Mouse (Mus musculus): ENCODE measurements around the gene Glrx5. TPM values are rescaled to one million over a fixed set of nuclear protein-coding genes. Genes with fewer than 3 reads are reported as not detected.

The Glrx5 gene
- polyA plus RNA-seq, 1 experiment from 2014 or later: 148 TPM

DNA sequence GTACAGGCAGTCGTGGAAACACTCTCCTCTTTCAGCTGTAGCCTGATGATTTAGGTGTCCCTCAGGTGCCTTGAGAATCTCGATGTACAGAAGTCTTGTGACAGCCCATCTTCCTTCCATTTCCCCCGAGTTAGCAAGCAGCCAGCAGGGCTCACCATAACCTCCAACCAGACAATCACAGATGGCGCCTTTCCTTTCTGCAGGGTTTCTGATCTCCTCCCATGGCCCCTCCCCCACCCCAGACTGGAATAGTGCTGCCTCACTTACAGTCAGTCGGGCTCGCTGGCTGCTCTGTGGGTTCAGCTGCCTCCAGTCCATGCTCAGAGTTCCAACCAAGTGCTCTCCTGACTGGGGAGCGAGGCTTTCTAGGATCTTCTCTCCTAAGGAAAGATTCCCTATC, 10.3 kb upstream of the Glrx5 start:
- H3K4me1 ChIP-seq: peaks cover 10% of the 10 kb centered on the region
- ATAC-seq: no peak
- H3K27me3 ChIP-seq: no peaks in the 10 kb centered on the region
- no peaks in the 10 kb centered on the region for H3K36me3 ChIP-seq (ENCODE audit: poor library complexity, severe bottlenecking)
- whole genome bisulfite sequencing: 68% methylated on average over 7 of the region's 7 CpGs
- no peak overlapping the region for H3K27ac ChIP-seq
- H3K4me3 ChIP-seq: no peak overlapping the region
- H3K9ac ChIP-seq: no peak overlapping the region
- H3K4me2 ChIP-seq: no peak overlapping the region
- H3K9me3 ChIP-seq (replicated peaks): peaks cover 18% of the 10 kb centered on the region

DNA sequence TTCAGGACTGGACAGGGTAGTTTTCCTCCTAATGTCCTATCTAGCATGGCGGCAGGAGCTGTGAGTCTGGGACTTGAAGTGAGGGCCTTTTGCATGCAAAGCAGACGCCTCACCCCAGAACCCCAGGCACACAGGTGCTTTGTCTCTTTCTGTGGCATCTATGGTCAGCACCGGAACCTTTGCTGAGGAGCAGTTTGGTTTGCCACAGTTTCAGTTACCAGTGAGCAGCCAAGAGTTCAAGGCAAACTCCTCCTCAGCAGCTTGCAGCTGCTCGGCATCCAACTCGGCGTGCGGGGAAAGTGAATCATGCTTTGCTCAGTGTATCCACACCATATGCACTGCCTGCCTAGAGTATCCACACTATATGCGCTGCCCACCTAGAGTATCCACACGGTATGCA, 9.7 kb upstream of the Glrx5 start:
- Histone ChIP-seq H3K9ac (no peak overlapping the region), H3K27me3 (no peaks in the 10 kb centered on the region)
- 94% methylated on average over 9 of the region's 9 CpGs for WGBS

GRCm38 (mm10) chr12:105025271-105025946, 7.1 kb upstream of the Glrx5 start:
- ATAC-seq: peak; percentile 66

More for the DNA sequence above, 9.7 kb upstream of the Glrx5 start:
- no peak overlapping the region for H3K4me2 ChIP-seq
- no peak overlapping the region for H3K27ac ChIP-seq
- no peaks in the 10 kb centered on the region for H3K36me3 ChIP-seq (ENCODE audit: poor library complexity, severe bottlenecking)
- peaks cover 10% of the 10 kb centered on the region for H3K4me1 ChIP-seq
- peaks cover 18% of the 10 kb centered on the region for H3K9me3 ChIP-seq (replicated peaks)
- ATAC-seq: no peak
- no peak overlapping the region for H3K4me3 ChIP-seq

DNA sequence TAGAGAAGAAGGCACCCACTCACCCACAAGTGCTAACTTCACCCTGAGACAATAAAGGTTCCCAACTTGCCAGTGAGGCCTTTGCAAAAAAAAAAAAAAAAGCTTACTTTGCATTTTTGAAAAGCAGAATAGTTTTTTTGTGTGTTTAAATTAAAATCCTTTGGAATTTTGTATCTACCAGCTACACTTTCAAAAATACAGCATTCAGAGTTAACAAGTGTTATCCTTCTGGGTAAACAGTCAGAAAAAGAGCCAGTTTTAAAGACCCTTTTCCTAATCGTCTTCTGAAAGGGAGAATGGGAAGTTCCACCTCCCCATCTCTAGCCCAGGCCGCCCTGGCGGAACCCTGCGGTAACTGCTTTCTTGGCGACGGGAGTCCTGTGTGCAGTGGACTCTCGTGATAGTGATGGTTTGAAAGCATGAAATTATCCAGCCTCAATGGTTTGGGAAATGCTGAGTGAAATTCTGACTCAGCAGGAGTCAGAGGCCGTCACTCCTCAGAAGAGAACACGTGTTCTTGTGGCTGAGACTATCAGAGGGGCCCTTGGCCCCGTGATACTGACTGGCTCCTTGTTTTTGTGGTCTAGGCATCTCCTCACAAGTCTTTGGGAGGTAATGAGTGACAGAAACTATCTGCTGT, 6.4 kb upstream of the Glrx5 start:
- Histone ChIP-seq H3K27ac (no peak overlapping the region), H3K4me2 (no peak overlapping the region), H3K9ac (no peak overlapping the region), H3K27me3 (no peaks in the 10 kb centered on the region), H3K9me3 (replicated peaks) (peaks cover 18% of the 10 kb centered on the region), H3K4me3 (no peak overlapping the region), H3K4me1 (peaks cover 10% of the 10 kb centered on the region), H3K36me3 (ENCODE audit: poor library complexity, severe bottlenecking) (peaks cover 17% of the 10 kb centered on the region)
- no peak for ATAC-seq
- WGBS: 56% methylated on average over 10 of the region's 10 CpGs

More at GRCm38 (mm10) chr12:105025271-105025946, 7.1 kb upstream of the Glrx5 start:
- Histone ChIP-seq H3K27me3 (no peaks in the 10 kb centered on the region), H3K4me2 (no peak overlapping the region), H3K9me3 (replicated peaks) (peaks cover 18% of the 10 kb centered on the region), H3K4me1 (peaks cover 4% of the 10 kb centered on the region), H3K36me3 (ENCODE audit: poor library complexity, severe bottlenecking) (peaks cover 16% of the 10 kb centered on the region), H3K9ac (no peak overlapping the region), H3K27ac (no peak overlapping the region), H3K4me3 (no peak overlapping the region)
- WGBS: 56% methylated on average over 8 of the region's 8 CpGs

GRCm38 (mm10) chr12:105027323-105027991, 5.0 kb upstream of the Glrx5 start:
- peaks cover 16% of the 10 kb centered on the region for H3K4me1 ChIP-seq
- 35% methylated on average over 15 of the region's 15 CpGs for WGBS
- H3K27ac ChIP-seq: no peak overlapping the region
- peaks cover 17% of the 10 kb centered on the region for H3K36me3 ChIP-seq (ENCODE audit: poor library complexity, severe bottlenecking)
- no peak overlapping the region for H3K9ac ChIP-seq
- no peak overlapping the region for H3K4me2 ChIP-seq
- H3K4me3 ChIP-seq: no peak overlapping the region
- H3K9me3 ChIP-seq (replicated peaks): peaks cover 15% of the 10 kb centered on the region
- no peaks in the 10 kb centered on the region for H3K27me3 ChIP-seq
- ATAC-seq: no peak

DNA sequence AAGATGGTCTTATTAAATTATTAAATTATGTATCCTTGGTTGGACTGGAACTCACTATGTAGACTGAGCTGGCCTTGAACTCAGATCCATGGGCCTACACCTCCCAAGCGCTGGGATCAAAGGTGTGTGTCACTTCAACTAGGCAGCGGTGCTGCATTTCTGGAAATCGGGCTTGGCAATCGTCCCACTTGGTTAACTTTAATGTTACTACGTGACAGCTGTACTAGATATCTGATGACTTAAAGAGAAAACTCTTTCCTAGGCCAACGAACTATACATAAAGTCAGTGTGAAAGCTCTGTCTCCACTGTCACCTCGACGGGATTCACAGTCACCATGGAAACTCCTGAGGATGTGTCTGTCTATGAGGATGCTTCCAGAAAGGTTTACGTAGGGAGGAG, 2.6 kb upstream of the Glrx5 start:
- Histone ChIP-seq H3K4me3 (no peak overlapping the region), H3K4me2 (no peak overlapping the region), H3K36me3 (ENCODE audit: poor library complexity, severe bottlenecking) (peaks cover 18% of the 10 kb centered on the region), H3K4me1 (peaks cover 36% of the 10 kb centered on the region), H3K9ac (no peak overlapping the region), H3K27ac (no peak overlapping the region), H3K27me3 (no peaks in the 10 kb centered on the region), H3K9me3 (replicated peaks) (no peaks in the 10 kb centered on the region)
- ATAC-seq: no peak
- WGBS: 91% methylated on average over 9 of the region's 9 CpGs

GRCm38 (mm10) chr12:105031081-105032058, 1.1 kb upstream of the Glrx5 start:
- H3K9ac ChIP-seq: peak overlapping the region; percentile 81
- H3K27ac ChIP-seq: peak overlapping the region; percentile 22; the same call in 1 of the 2 replicates
- 6% methylated on average over 37 of the region's 37 CpGs for WGBS
- no peaks in the 10 kb centered on the region for H3K27me3 ChIP-seq
- peaks cover 40% of the 10 kb centered on the region for H3K4me1 ChIP-seq
- H3K9me3 ChIP-seq (replicated peaks): no peaks in the 10 kb centered on the region
- no peak for ATAC-seq
- peak overlapping the region; percentile 98 for H3K4me2 ChIP-seq
- peaks cover 24% of the 10 kb centered on the region for H3K36me3 ChIP-seq (ENCODE audit: poor library complexity, severe bottlenecking)
- H3K4me3 ChIP-seq: peak overlapping the region; percentile 86

GRCm38 (mm10) chr12:105032832-105033775, 616 bp downstream of the Glrx5 start:
- Histone ChIP-seq H3K9ac (peak overlapping the region; percentile 92), H3K9me3 (replicated peaks) (no peaks in the 10 kb centered on the region), H3K27me3 (no peaks in the 10 kb centered on the region), H3K4me1 (peaks cover 40% of the 10 kb centered on the region), H3K27ac (peak overlapping the region; percentile 64), H3K4me2 (peak overlapping the region; percentile 98), H3K4me3 (peak overlapping the region; percentile 86), H3K36me3 (ENCODE audit: poor library complexity, severe bottlenecking) (peaks cover 24% of the 10 kb centered on the region)
- ATAC-seq: peak; percentile 59; the same call in 1 of the 2 replicates
- 3% methylated on average over 45 of the region's 45 CpGs for WGBS

DNA sequence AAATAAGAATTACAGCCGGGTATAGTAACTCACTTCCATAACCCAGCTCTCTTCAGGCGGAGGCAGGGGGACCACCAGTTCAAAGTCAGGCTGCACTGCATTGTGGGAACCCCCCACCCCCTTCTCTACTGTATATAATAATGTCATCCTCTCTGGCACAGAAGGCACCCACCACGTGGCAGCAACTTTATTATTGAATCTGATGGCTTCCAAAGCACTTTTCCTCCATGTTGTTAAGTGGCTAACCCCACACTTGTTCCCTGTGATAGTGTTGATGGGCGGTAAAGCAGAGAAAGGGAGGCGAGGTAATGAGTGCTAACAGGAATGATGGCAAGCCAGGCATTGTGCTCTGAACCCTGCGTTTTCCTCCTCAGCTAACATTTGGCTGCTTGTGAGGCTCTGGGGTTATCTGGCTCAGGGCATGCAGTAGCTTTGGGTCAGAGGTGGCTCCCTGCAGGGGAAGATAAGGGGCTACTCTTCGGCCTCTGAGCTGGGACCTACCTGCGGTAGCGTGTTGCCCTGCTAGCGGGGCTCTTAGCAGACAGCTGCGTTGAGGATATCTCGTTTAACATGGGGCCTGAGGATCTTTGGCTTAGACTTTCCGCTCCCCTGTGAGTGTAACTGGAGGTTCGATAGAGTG, 1.8 kb downstream of the Glrx5 start:
- Histone ChIP-seq H3K4me3 (peak overlapping the region; percentile 86; the same call in 1 of the 2 replicates), H3K27ac (no peak overlapping the region), H3K36me3 (ENCODE audit: poor library complexity, severe bottlenecking) (peaks cover 20% of the 10 kb centered on the region), H3K4me2 (peak overlapping the region; percentile 98), H3K9ac (peak overlapping the region; percentile 92; the same call in 1 of the 2 replicates), H3K4me1 (peaks cover 40% of the 10 kb centered on the region), H3K9me3 (replicated peaks) (no peaks in the 10 kb centered on the region), H3K27me3 (no peaks in the 10 kb centered on the region)
- ATAC-seq: no peak
- 80% methylated on average over 14 of the region's 14 CpGs for WGBS

- no peak overlapping the region for H3K27ac ChIP-seq
- 87% methylated on average over 11 of the region's 11 CpGs for WGBS
- no peaks in the 10 kb centered on the region for H3K27me3 ChIP-seq
- no peak overlapping the region for H3K4me2 ChIP-seq
- peaks cover 29% of the 10 kb centered on the region for H3K4me1 ChIP-seq
- no peak overlapping the region for H3K4me3 ChIP-seq
- peaks cover 39% of the 10 kb centered on the region for H3K36me3 ChIP-seq (ENCODE audit: poor library complexity, severe bottlenecking)
- no peak overlapping the region for H3K9ac ChIP-seq
- no peak for ATAC-seq
- H3K9me3 ChIP-seq (replicated peaks): no peaks in the 10 kb centered on the region
These were observed 5.7 kb downstream of the Glrx5 start for GRCm38 (mm10) chr12:105038211-105038610.
